Mouse (Mus musculus) urinary bladder, adult 2 months (tissue): ENCODE data around the gene Lrrfip2. TPM values are rescaled to one million over a fixed set of nuclear protein-coding genes. Genes with fewer than 3 reads are reported as not detected.
A peak's percentile ranks its signal among the peaks of the same experiment; 100 is the strongest.

Experiments
- DNase-seq: peaks from one replicate; pipeline ENCODE4 v3.0.0; 2022; ENCODE audit warnings: low spot score
- polyA plus RNA-seq: library from polyadenylated mRNA; depleted of rRNA; stranded (reverse); fragments of >200 nt; gene quantifications from 2 replicates; pipeline ENCODE4 v1.2.3, GENCODE M21; 2012; rRNA removed

Gene Lrrfip2
- polyA plus RNA-seq: 53.4 and 53.9 TPM in 2 replicates

- no peak for DNase-seq
These were observed at the start of gene Lrrfip2 for GRCm38 (mm10) chr9:111117126-111117642. TSS of gene Lrrfip2 (plus strand) at chr9:111117592.

- no peak for DNase-seq
These were observed 46.8 kb upstream of the Lrrfip2 start for GRCm38 (mm10) chr9:111070546-111070961.

DNA sequence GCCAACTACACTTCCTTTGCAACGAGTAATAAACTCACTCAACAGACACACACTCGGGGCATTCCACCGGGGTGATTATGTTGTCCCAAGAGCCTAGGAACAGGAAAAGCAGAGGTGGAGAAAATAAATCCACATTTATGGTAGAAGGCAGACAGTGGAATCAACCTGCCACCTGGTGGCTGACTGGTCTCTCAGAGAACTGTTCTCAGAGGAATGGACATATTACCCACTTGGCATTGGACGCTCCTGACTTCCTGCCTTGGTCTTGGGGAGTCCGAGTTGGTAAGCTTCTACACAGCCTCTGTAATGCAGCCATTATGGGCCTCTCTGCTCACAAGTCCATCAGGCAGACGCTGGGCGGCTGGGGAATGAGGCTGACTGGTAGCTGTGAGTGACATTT is 45.2 kb upstream of the Lrrfip2 start:
- DNase-seq: no peak

- no peak for DNase-seq
These were observed 44.4 kb upstream of the Lrrfip2 start for GRCm38 (mm10) chr9:111072971-111073370.

DNA sequence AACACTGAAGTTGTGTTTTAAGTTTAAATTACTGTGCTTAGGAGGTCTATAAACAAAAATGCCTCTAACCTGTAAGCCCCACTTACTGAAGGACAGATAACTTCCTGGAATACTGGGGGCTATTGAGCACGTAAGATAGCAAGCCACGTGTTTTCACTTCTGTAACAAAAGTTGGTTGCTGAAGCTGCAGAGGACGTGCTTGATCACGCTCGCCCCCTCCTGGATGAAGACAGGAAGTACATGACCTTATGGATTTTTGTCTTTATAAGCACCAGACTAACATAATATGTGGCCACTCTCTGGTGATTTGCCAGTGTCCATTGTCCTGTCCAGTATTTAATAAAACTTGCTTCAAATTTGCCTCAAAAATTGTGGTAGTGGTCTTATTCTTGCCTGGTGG is 39.6 kb upstream of the Lrrfip2 start:
- DNase-seq: no peak

GRCm38 (mm10) chr9:111080801-111081200 is 36.6 kb upstream of the Lrrfip2 start:
- no peak for DNase-seq

DNA sequence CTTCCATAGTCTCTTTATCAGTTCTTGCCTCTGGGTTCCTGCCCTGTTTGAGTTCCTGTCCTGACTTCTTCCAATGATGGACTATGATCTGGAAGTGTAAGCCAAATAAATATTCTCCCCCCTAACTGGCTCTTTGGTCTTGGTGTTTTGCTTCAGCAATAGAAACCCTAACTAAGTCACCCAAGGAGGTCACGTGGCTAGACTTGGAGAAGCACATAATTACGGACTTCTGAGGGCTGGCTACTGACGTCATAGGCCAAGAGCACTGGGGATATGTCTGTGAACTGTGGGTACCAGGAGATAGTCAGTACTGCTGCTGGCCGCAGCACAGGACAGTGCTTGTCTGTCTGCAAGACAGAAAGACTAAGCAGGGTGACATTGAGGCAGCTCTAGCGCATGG is 35.6 kb upstream of the Lrrfip2 start:
- no peak for DNase-seq

- DNase-seq: no peak
These were observed 32.1 kb upstream of the Lrrfip2 start for GRCm38 (mm10) chr9:111085329-111085728.

GRCm38 (mm10) chr9:111086137-111086536 is 31.3 kb upstream of the Lrrfip2 start:
- no peak for DNase-seq

DNA sequence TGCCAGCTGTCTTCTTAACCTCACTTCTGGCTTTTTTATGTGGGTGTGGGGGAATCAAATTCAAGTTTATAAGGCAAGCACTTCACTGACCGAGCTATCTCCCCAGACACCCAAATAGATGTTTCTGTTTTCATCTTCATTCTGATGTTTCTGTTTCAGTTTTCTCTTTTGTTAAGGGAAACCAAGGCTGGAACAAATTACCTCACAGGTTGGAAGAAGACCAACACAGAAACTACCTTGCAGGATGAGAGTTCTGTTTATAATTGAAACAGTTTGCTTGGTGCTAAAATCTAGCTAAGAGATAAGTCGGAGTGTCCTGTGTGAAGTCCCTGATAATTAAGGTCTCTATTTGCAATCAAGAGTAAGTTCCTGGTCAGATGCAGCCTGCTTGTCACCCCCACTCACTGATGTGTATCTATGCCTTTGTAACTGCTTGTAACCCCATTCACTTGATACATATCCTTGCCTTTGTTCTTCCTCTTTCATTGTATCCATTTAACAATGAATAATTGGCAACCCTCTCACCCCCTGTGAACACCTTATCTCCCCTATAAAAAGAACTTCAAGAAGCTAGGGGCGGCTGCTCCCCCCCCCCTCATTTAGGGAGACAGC is 30.3 kb upstream of the Lrrfip2 start:
- no peak for DNase-seq

DNA sequence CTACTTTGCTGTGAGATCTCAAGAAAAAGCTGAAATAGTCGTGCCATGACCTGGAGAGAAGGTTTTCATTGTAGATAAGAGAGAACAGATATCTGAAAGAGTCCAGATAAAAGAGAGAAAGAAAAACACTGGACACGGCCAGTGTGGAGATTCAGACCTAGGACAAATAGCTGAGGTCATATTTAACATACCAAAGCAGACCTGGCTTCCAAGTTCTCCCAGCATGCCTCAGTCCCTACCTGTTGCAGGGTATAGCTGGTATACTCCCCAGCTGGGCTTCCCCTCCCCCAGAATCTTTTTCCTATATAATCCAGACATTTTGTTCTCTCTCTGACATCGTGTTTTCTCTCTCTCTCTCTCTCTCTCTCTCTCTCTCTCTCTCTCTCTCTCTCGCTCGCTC is 29.4 kb upstream of the Lrrfip2 start:
- no peak for DNase-seq

DNA sequence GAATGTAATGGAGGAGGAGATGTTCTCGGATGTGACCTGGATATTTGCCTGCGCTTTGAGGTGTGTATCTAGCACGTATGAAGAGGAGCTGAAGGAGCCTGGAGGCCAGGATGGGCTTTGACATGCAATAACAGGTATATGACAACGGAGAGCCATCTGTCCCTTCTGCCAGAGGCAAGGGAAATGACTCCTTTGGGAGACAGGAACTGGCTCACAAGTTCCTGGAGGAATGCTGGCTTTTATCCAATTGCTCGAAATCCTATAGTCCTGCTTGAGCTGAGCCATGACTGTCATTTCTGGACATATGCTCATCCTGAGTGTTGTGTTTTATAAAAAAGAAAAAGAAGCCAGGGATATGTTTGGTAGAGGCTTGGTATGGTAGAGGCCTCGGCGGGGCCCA is 28.5 kb upstream of the Lrrfip2 start:
- no peak for DNase-seq

GRCm38 (mm10) chr9:111092657-111093056 is 24.7 kb upstream of the Lrrfip2 start:
- DNase-seq: no peak

GRCm38 (mm10) chr9:111093094-111093493 is 24.3 kb upstream of the Lrrfip2 start:
- peak; percentile 36 for DNase-seq

GRCm38 (mm10) chr9:111094626-111095025 is 22.8 kb upstream of the Lrrfip2 start:
- no peak for DNase-seq

DNA sequence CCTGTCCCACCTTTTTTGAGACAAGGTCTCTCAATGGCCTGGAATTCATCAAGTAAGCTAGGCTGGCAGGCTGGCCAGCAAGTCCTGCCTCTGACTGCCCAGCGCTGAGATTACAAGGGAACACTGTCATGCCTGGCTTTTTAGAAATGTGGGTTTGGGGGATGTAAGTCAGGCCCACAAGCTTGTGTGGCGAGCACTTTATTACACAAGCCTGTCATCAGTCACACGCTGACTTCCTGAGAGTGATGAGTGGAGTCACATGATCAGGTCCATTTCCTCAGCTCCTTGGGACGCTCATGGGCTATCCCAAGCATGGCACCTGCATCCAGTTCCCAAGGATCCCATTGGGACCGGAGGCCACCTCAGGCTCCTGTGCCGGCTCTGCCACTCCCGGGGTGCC is 21.7 kb upstream of the Lrrfip2 start:
- no peak for DNase-seq

GRCm38 (mm10) chr9:111096419-111097326 is 20.7 kb upstream of the Lrrfip2 start:
- no peak for DNase-seq

DNA sequence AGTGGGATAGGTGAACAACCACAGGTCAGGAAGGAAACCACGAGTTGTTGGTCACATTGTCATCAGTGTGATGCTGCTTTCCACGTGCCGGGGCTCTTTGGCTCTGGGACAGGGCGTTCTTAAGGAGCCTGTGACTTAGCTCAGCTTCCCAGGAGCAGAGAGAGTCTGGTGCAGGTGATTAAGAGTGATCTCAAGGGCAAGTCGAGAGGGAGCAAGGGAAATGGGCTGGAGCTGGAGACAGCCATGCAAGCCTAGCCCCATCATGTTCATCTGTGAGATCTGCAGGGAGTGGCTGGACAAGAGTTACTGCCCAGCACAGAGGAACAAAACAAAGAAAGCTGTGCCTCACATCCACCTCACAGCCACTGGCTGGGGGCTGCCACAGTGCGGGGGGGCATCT is 19.8 kb upstream of the Lrrfip2 start:
- no peak for DNase-seq

DNA sequence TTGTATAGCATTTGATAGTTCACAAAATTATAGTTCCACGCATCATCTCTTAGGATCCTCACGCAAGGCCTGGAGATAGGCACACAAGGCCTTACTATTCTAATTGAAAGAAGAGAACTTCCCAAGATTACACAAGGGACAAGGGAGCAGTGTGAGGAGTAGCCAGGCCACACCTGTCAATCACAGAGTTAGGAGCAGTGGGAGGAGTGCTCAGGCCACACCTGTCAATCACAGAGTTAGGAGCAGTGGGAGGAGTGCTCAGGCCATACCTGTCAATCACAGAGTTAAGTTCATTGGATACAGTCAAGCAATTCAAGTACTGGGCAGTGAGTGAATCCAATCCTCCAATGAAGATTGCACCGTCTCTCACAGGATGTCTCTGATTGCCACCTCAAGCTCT is 17.0 kb upstream of the Lrrfip2 start:
- no peak for DNase-seq

DNA sequence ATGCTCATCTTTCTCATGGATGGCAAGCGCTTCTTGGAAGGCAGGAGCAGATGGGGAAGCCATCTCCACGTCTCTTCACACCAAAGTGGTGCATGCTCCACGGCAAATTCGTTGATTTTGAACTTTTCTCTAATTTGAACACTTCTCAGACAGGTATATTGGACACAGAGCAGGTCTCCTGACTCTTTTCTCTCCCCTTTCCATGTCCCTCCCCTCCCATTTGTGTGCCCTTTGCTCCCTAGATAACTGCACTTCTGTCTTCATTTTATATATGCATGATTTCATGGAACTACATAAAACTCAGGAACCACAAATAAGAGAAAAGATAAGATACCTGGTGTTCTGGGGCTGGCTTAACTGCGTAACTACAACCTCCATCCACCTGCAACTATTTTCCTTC is 14.1 kb upstream of the Lrrfip2 start:
- DNase-seq: no peak

DNA sequence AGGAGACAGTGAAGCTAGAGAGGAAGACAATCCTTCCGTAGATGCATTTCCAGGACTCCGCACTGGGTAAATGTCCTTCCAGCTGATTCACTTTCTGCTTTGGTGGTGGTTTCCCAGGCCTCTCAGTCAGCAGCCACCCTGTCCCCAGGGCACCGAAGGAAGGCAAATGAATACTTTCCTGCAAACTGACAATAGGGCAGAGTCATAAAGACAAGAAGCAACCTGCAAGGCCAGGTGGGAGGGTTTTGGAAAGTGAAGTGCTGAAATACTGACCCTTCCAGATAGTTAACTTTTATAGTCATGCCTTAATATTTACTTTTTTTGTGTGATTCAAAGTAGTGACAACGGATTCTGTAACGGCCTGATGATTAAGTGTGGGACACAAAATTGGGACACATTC is 13.5 kb upstream of the Lrrfip2 start:
- DNase-seq: no peak

- DNase-seq: no peak
These were observed 9.5 kb upstream of the Lrrfip2 start for GRCm38 (mm10) chr9:111107863-111108262.

- peak; percentile 93 for DNase-seq
These were observed 431 bp downstream of the Lrrfip2 start for GRCm38 (mm10) chr9:111117794-111118251.
